Mouse (Mus musculus) left cerebral cortex, postnatal 25 days (tissue): Measurements from ENCODE around the gene Epha7. TPM values are rescaled to one million over a fixed set of nuclear protein-coding genes. Genes with fewer than 3 reads are reported as not detected.

Experiments
- DNase-seq, 2 experiments: peaks; one replicate each; pipeline ENCODE4 v3.0.0; 2022; ENCODE audit warnings: low spot score in 2 of 2, mixed read lengths in 1 of 2
- intact Hi-C: fragments of 180-260 bp; cut with DNase I; formaldehyde crosslinking; loops from one replicate; pipeline ENCODE4 v1.15.1; 2025
- total RNA-seq, 2 experiments: library from RNA; stranded (reverse); gene quantifications; 2 replicates each; pipeline ENCODE4 v1.2.3; 2021

Epha7 gene
- total RNA-seq, 2 experiments from 2014 or later, result 79.3 to 81.7 TPM

DNA sequence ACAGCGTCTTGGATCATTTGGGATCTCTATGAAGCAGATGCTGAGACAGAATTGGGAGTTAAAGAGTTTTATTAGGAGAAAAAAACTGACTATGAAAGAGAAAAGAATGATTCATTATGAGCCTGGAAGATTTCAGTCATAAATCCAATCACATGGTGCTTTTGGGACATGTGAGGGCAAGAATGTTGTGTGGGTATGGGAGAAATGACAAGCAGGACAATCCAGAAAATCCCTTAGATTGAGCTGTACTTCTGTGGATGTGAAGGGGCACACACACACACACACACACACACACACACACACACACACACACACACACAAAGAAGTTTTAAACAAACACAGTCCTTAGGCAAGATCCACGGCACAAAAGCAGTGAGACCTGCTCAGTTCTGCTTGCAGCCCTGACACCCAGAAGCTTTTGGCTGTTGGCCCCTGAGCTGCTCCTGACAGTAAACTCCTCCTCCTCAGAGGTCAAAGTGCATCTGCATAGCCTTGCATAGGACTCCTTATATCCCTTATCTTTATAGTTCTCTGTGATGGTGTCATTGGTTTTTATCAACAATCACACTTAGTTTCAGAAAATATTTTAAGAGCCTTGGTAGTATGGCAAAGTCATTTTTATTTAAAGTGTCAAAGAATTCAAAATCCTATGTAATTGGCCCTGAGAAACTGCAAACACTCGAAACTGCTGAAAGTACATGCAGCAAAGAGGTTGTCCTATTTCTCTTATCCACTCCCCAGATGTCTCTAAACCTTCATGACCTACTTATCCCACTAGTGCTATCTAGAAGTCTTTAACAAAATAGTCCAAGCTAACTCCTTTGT, 185.7 kb downstream of the Epha7 start:
- intact Hi-C loops, result no loop called here
- DNase-seq, result no peak

DNA sequence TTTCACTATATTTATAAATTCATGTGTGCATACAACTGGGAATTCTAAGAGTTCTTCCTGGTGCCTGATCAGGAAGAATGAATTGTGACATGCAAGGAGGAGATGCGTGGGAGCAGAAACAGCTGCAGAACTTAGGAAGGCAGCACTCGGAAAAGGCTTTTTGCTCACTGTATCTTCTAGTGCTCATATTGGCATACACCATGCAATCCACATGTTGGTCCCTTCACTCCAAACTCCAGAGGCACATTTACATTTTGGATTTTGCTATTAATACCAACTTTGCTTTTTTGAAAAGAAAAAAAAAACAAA, 186.3 kb downstream of the Epha7 start:
- intact Hi-C loops, result no loop called here
- DNase-seq, result peak in 1 of 2 experiments; percentile 60

DNA sequence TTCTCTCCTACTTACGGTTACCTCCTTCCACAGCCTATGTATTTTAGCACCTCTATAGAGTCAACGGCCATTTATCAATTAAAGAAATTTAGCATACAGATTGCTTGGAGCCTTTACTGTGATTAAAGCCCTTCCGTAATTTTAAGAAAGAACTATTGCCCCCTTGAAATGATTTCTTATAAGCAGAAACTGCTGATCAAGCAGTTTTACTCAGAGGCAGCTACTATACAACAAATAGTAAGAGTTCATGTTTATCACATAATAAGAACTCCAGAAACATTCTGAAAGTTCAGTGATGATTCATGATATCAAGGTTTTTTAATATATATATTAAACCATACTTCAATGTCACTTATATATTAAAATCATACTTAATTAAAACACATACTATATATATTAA, 197.4 kb downstream of the Epha7 start:
- intact Hi-C loops, result no loop called here
- no peak for DNase-seq
